Mouse (Mus musculus) forebrain, embryonic 13.5 days (tissue): ENCODE data around the gene Trpm2. TPM values are rescaled to one million over a fixed set of nuclear protein-coding genes. Genes with fewer than 3 reads are reported as not detected.
"Not testable (repeated sequence)": the region's sequence is repeated elsewhere in the genome, so short reads cannot be mapped to it uniquely, and the experiment has no call there.

Experiments
- ATAC-seq: fragments of 200-750 bp; cut with Nextera tagmentation; 2 replicates; pipeline ENCODE4 v1.8.0; 2017
- H3K27ac ChIP-seq: fragments of 300-500 bp; sonication (generic); 2 replicates; pipeline ENCODE4 v1.5.1; 2015; ENCODE audit warnings: inconsistent platforms, mild to moderate bottlenecking, moderate library complexity
- H3K27me3 ChIP-seq: fragments of 300-500 bp; sonication (generic); 2 replicates; pipeline ENCODE4 v1.6.1; 2015; ENCODE audit warnings: mild to moderate bottlenecking, inconsistent platforms
- H3K36me3 ChIP-seq: fragments of 300-500 bp; sonication (generic); 2 replicates; pipeline ENCODE4 v1.6.1; 2015; ENCODE audit warnings: mild to moderate bottlenecking, inconsistent platforms; ENCODE audit not compliant: poor library complexity, severe bottlenecking
- H3K4me1 ChIP-seq: fragments of 300-500 bp; sonication (generic); 2 replicates; pipeline ENCODE4 v1.6.1; 2015; ENCODE audit warnings: inconsistent platforms
- H3K4me2 ChIP-seq: fragments of 300-500 bp; sonication (generic); 2 replicates; pipeline ENCODE4 v1.6.1; 2015; ENCODE audit warnings: inconsistent platforms, mild to moderate bottlenecking, moderate library complexity
- H3K4me3 ChIP-seq: fragments of 300-500 bp; sonication (generic); 2 replicates; pipeline ENCODE4 v1.5.1; 2015; ENCODE audit warnings: mild to moderate bottlenecking, inconsistent platforms
- H3K9ac ChIP-seq: fragments of 300-500 bp; sonication (generic); 2 replicates; pipeline ENCODE4 v1.6.1; 2015; ENCODE audit warnings: mild to moderate bottlenecking, inconsistent platforms
- H3K9me3 ChIP-seq: fragments of 300-500 bp; sonication (generic); replicated peaks from 2 replicates; pipeline ENCODE4 v1.6.1; 2016; ENCODE audit warnings: inconsistent platforms
- WGBS: fragments of 180-500 bp; shearing (Covaris S2); methylation state at CpG from one replicate; pipeline ENCODE4 v1.1.7; 2015; 5-methylcytosine and 5-hydroxymethylcytosine counted together
- polyA plus RNA-seq: library from polyadenylated mRNA; unstranded; fragments of >200 nt; fragmentation: Nextera tagmentation; extraction: Ambion mirVana; gene quantifications from 2 replicates; pipeline ENCODE4 v1.2.1, GENCODE M21; 2015

The Trpm2 gene
- 1.4 and 1.6 TPM in 2 replicates for polyA plus RNA-seq

GRCm38 (mm10) chr10:77970481-77970880 is at the start of gene Trpm2:
TSS of gene Trpm2 (minus strand) at chr10:77970563.
- Histone ChIP-seq H3K27ac (no peak within 1 kb of the TSS), H3K4me2 (peak within 1 kb of the TSS; percentile 72), H3K9ac (peak within 1 kb of the TSS; percentile 66), H3K4me1 (peaks cover 6% of the 10 kb centered on the region; the same call in 1 of the 2 replicates), H3K4me3 (peak within 1 kb of the TSS; percentile 40), H3K36me3 (no peaks in the 10 kb centered on the region), H3K27me3 (peaks cover 33% of the 10 kb centered on the region), H3K9me3 (no peaks in the 10 kb centered on the region)
- WGBS: 95% methylated on average over 6 of the region's 6 CpGs
- ATAC-seq: no peak

GRCm38 (mm10) chr10:78019984-78020383 is 49.6 kb upstream of the Trpm2 start:
- 98% methylated on average over 7 of the region's 11 CpGs for WGBS

GRCm38 (mm10) chr10:78019291-78019690 is 48.9 kb upstream of the Trpm2 start:
- no peak overlapping the region for H3K4me3 ChIP-seq
- H3K36me3 ChIP-seq: no peaks in the 10 kb centered on the region
- no peak for ATAC-seq

More at GRCm38 (mm10) chr10:78019984-78020383, 49.6 kb upstream of the Trpm2 start:
- not testable (repeated sequence) for H3K9ac ChIP-seq, ATAC-seq, H3K4me1 ChIP-seq, H3K4me3 ChIP-seq, H3K27ac ChIP-seq, H3K36me3 ChIP-seq, H3K9me3 ChIP-seq, H3K4me2 ChIP-seq, H3K27me3 ChIP-seq

GRCm38 (mm10) chr10:78018797-78019203 is 48.4 kb upstream of the Trpm2 start:
- H3K9ac ChIP-seq: no peak overlapping the region; the same call in 1 of the 2 replicates
- peak overlapping the region; percentile 56 for H3K4me2 ChIP-seq
- ATAC-seq: peak; percentile 55
- no peaks in the 10 kb centered on the region for H3K27me3 ChIP-seq
- no peak overlapping the region for H3K27ac ChIP-seq
- H3K36me3 ChIP-seq: no peaks in the 10 kb centered on the region
- no peaks in the 10 kb centered on the region for H3K9me3 ChIP-seq
- H3K4me3 ChIP-seq: peak overlapping the region; percentile 31
- H3K4me1 ChIP-seq: no peaks in the 10 kb centered on the region
- WGBS: 20% methylated on average over 19 of the region's 19 CpGs

More at GRCm38 (mm10) chr10:78019291-78019690, 48.9 kb upstream of the Trpm2 start:
- 63% methylated on average over 4 of the region's 4 CpGs for WGBS
- Histone ChIP-seq H3K4me2 (no peak overlapping the region), H3K9me3 (no peaks in the 10 kb centered on the region), H3K27me3 (no peaks in the 10 kb centered on the region), H3K9ac (no peak overlapping the region), H3K27ac (no peak overlapping the region), H3K4me1 (no peaks in the 10 kb centered on the region)

- Histone ChIP-seq H3K4me1 (no peaks in the 10 kb centered on the region), H3K4me2 (no peak overlapping the region), H3K36me3 (no peaks in the 10 kb centered on the region), H3K9ac (no peak overlapping the region), H3K9me3 (no peaks in the 10 kb centered on the region), H3K27ac (no peak overlapping the region), H3K27me3 (no peaks in the 10 kb centered on the region), H3K4me3 (no peak overlapping the region)
- WGBS: 56% methylated on average over 5 of the region's 5 CpGs
- no peak for ATAC-seq
Measured at GRCm38 (mm10) chr10:78016366-78016765, 46.0 kb upstream of the Trpm2 start.

GRCm38 (mm10) chr10:78015489-78015888 is 45.1 kb upstream of the Trpm2 start:
- Histone ChIP-seq H3K27me3 (no peaks in the 10 kb centered on the region), H3K4me2 (no peak overlapping the region), H3K36me3 (no peaks in the 10 kb centered on the region), H3K4me3 (no peak overlapping the region), H3K9ac (no peak overlapping the region), H3K27ac (no peak overlapping the region), H3K4me1 (0 out of 2 replicates have a peak, but pooled peaks cover 2% of the 10 kb centered on the region), H3K9me3 (no peaks in the 10 kb centered on the region)
- 93% methylated on average over 1 of the region's 1 CpGs for WGBS
- ATAC-seq: no peak

- H3K4me1 ChIP-seq: peaks cover 15% of the 10 kb centered on the region
- no peak overlapping the region for H3K9ac ChIP-seq
- no peak overlapping the region for H3K27ac ChIP-seq
- H3K4me3 ChIP-seq: no peak overlapping the region
- no peaks in the 10 kb centered on the region for H3K36me3 ChIP-seq
- H3K27me3 ChIP-seq: no peaks in the 10 kb centered on the region
- ATAC-seq: no peak
- H3K9me3 ChIP-seq: no peaks in the 10 kb centered on the region
- H3K4me2 ChIP-seq: no peak overlapping the region
- 94% methylated on average over 18 of the region's 18 CpGs for WGBS
Measured at GRCm38 (mm10) chr10:78012661-78013495, 42.5 kb upstream of the Trpm2 start.

GRCm38 (mm10) chr10:78011116-78011515 is 40.8 kb upstream of the Trpm2 start:
- H3K27me3 ChIP-seq, H3K9me3 ChIP-seq, H3K4me2 ChIP-seq, H3K27ac ChIP-seq, H3K9ac ChIP-seq, ATAC-seq, H3K4me3 ChIP-seq, H3K36me3 ChIP-seq: not testable (repeated sequence)
- 95% methylated on average over 5 of the region's 5 CpGs for WGBS
- H3K4me1 ChIP-seq: peaks cover 33% of the 10 kb centered on the region

- Histone ChIP-seq H3K36me3 (peaks cover 9% of the 10 kb centered on the region; the same call in 1 of the 2 replicates), H3K9me3 (no peaks in the 10 kb centered on the region), H3K4me1 (peaks cover 39% of the 10 kb centered on the region), H3K9ac (no peak overlapping the region), H3K4me2 (peak overlapping the region; percentile 75), H3K27ac (no peak overlapping the region), H3K4me3 (0 out of 2 replicates have a peak overlapping the region, but pooled peaks have one; percentile 14), H3K27me3 (no peaks in the 10 kb centered on the region)
- WGBS: 17% methylated on average over 10 of the region's 10 CpGs
- ATAC-seq: no peak
Measured at GRCm38 (mm10) chr10:78010335-78010734, 40.0 kb upstream of the Trpm2 start.

GRCm38 (mm10) chr10:78009945-78010293 is 39.6 kb upstream of the Trpm2 start, which contains the start of gene Pfkl:
TSS of gene Pfkl (minus strand) at chr10:78010083.
- Histone ChIP-seq H3K27ac (peak within 1 kb of the TSS; percentile 91), H3K9ac (peak within 1 kb of the TSS; percentile 87), H3K4me2 (peak within 1 kb of the TSS; percentile 75), H3K4me1 (peaks cover 39% of the 10 kb centered on the region), H3K9me3 (no peaks in the 10 kb centered on the region), H3K4me3 (peak within 1 kb of the TSS; percentile 73), H3K27me3 (no peaks in the 10 kb centered on the region), H3K36me3 (peaks cover 11% of the 10 kb centered on the region; the same call in 1 of the 2 replicates)
- WGBS: under 1% methylated on average over 9 of the region's 9 CpGs
- no peak for ATAC-seq

- Histone ChIP-seq H3K9ac (peak overlapping the region; percentile 87), H3K27ac (peak overlapping the region; percentile 91), H3K4me3 (peak overlapping the region; percentile 73), H3K27me3 (no peaks in the 10 kb centered on the region), H3K36me3 (peaks cover 17% of the 10 kb centered on the region), H3K9me3 (no peaks in the 10 kb centered on the region), H3K4me1 (peaks cover 41% of the 10 kb centered on the region), H3K4me2 (peak overlapping the region; percentile 75)
- WGBS: under 1% methylated on average over 59 of the region's 59 CpGs
- peak; percentile 97 for ATAC-seq
Measured at GRCm38 (mm10) chr10:78009184-78009944, 39.0 kb upstream of the Trpm2 start.

- WGBS: 83% methylated on average over 3 of the region's 3 CpGs
- Histone ChIP-seq H3K4me1 (peaks cover 42% of the 10 kb centered on the region), H3K9me3 (no peaks in the 10 kb centered on the region), H3K9ac (peak overlapping the region; percentile 87), H3K27ac (no peak overlapping the region; the same call in 1 of the 2 replicates), H3K27me3 (no peaks in the 10 kb centered on the region), H3K36me3 (peaks cover 23% of the 10 kb centered on the region), H3K4me2 (peak overlapping the region; percentile 75), H3K4me3 (peak overlapping the region; percentile 73)
- no peak for ATAC-seq
Measured at GRCm38 (mm10) chr10:78008169-78008568, 37.8 kb upstream of the Trpm2 start.
